Mouse (Mus musculus): ENCODE measurements around the gene Rhbdl1. TPM values are rescaled to one million over a fixed set of nuclear protein-coding genes. Genes with fewer than 3 reads are reported as not detected.
A peak's percentile ranks its signal among the peaks of the same experiment; 100 is the strongest.

Gene Rhbdl1
- polyA plus RNA-seq, 1 experiment from 2014 or later: 67.6 TPM

DNA sequence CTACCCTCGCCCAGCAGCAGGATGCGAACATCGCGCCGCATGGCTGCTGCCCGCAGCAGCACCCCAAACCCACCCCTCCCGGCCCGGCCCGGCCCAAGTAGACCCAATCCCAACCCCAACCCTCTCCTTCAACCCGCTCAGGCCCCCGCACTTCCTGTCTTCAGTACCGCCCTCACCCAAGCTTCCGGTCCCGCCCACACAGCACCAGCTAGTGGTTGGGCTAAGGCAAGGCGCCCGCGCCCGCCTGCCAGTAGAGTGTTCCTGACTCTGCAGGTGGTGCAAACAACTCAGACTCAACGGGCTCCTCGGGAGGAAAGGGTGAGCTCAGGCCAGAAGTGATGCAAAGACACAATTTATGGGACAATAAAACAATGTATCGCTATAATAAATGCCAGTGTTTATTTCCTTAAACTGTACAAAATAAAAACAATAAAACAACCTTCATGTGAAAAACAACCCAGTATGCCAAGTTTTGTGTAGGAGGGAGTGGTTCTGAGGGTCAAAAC, 7.4 kb upstream of the Rhbdl1 start, which contains the start of gene Rhot2:
TSS of gene Rhot2 (minus strand) at position 456 of the 506 bp plus-strand sequence.
- peak within 1 kb of the TSS; percentile 67 for H3K9ac ChIP-seq (replicated peaks; ENCODE audit: low read depth, low read length)
- peak within 1 kb of the TSS; percentile 64 for H3K27ac ChIP-seq (ENCODE audit: low read depth, low read length)
- WGBS: under 1% methylated on average over 21 of the region's 21 CpGs
- H3K4me1 ChIP-seq (ENCODE audit: control insufficient read depth, insufficient read depth, low read length): peaks cover 12% of the 10 kb centered on the region; the same call in 1 of the 2 replicates
- peak within 1 kb of the TSS; percentile 93 for H3K4me2 ChIP-seq (ENCODE audit: low read depth, low read length)
- H3K36me3 ChIP-seq (ENCODE audit: control insufficient read depth, insufficient read depth, low read length): peaks cover 32% of the 10 kb centered on the region
- H3K27me3 ChIP-seq (ENCODE audit: control insufficient read depth, insufficient read depth, low read length): no peaks in the 10 kb centered on the region
- no peaks in the 10 kb centered on the region for H3K9me3 ChIP-seq (ENCODE audit: control insufficient read depth, low read length)
- peak; percentile 95 for ATAC-seq (ENCODE audit: low read depth)
- peak within 1 kb of the TSS; percentile 81 for H3K4me3 ChIP-seq (ENCODE audit: low read depth, low read length)

DNA sequence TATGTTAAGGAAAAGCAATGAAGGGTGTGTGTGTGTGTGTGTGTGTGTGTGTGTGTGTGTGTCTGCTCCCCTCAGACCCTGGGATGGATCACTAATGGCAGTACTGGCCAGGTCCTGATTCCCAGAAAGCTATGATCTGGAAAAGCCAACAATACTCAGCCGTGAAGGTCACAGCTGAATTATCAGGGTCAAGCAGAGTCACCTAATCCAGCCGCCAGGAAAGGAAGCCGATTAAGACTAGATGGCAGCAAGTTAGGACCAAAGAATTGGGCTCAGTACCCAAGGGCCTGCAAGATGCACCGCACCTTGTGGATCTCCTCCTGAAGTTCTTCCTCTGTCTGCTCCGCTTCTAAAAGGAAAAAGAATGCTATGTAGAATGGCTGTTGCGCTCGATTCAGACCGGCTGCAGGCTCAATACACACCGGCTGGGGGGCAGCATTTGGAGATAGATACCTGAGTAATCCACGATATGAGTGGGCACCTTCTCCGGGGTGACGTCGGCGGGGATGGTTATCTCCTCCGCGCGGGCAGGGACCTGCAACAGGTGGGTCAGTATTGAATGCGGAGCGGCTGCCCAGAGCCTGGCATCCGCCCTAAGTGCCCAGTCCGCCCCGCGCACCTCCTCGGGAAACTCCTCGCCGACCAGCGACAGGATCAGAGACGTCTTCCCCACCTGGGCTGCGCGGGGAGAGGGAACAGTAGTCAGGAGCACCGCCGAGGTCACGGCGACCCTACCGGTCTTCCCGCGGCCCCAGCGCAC, 6.7 kb upstream of the Rhbdl1 start:
- Histone ChIP-seq H3K4me3 (ENCODE audit: low read depth, low read length) (peak overlapping the region; percentile 81), H3K4me2 (ENCODE audit: low read depth, low read length) (peak overlapping the region; percentile 93), H3K27ac (ENCODE audit: low read depth, low read length) (peak overlapping the region; percentile 64), H3K36me3 (ENCODE audit: control insufficient read depth, insufficient read depth, low read length) (peaks cover 34% of the 10 kb centered on the region), H3K9me3 (ENCODE audit: control insufficient read depth, low read length) (no peaks in the 10 kb centered on the region), H3K4me1 (ENCODE audit: control insufficient read depth, insufficient read depth, low read length) (peaks cover 12% of the 10 kb centered on the region; the same call in 1 of the 2 replicates), H3K27me3 (ENCODE audit: control insufficient read depth, insufficient read depth, low read length) (no peaks in the 10 kb centered on the region), H3K9ac (replicated peaks; ENCODE audit: low read depth, low read length) (peak overlapping the region; percentile 67)
- ATAC-seq (ENCODE audit: low read depth): peak; percentile 42
- 4% methylated on average over 38 of the region's 38 CpGs for WGBS

DNA sequence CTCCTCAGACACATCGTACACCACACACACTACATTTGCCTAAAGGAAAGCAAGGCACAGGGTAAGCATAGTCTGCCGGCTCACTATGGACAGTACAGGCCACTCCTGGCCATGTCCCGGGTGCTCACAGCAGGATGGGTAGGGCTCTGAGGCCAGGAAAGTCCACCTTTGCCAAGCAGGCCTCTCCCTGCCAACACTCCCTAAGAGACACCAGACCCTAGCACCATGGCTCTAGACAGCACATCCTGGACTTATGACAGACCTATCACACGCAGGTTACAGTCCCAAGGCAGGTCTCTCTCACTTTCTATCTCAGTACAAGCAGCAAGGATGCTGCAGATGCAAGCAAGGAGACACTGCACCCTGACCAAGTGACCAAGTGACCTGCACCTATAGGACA, 6.0 kb upstream of the Rhbdl1 start:
- 95% methylated on average over 4 of the region's 4 CpGs for WGBS
- H3K9ac ChIP-seq (replicated peaks; ENCODE audit: low read depth, low read length): no peak overlapping the region
- no peaks in the 10 kb centered on the region for H3K27me3 ChIP-seq (ENCODE audit: control insufficient read depth, insufficient read depth, low read length)
- peaks cover 12% of the 10 kb centered on the region; the same call in 1 of the 2 replicates for H3K4me1 ChIP-seq (ENCODE audit: control insufficient read depth, insufficient read depth, low read length)
- no peak overlapping the region for H3K27ac ChIP-seq (ENCODE audit: low read depth, low read length)
- H3K36me3 ChIP-seq (ENCODE audit: control insufficient read depth, insufficient read depth, low read length): peaks cover 34% of the 10 kb centered on the region
- peak overlapping the region; percentile 93; the same call in 1 of the 2 replicates for H3K4me2 ChIP-seq (ENCODE audit: low read depth, low read length)
- H3K4me3 ChIP-seq (ENCODE audit: low read depth, low read length): peak overlapping the region; percentile 81; the same call in 1 of the 2 replicates
- ATAC-seq (ENCODE audit: low read depth): no peak
- no peaks in the 10 kb centered on the region for H3K9me3 ChIP-seq (ENCODE audit: control insufficient read depth, low read length)

DNA sequence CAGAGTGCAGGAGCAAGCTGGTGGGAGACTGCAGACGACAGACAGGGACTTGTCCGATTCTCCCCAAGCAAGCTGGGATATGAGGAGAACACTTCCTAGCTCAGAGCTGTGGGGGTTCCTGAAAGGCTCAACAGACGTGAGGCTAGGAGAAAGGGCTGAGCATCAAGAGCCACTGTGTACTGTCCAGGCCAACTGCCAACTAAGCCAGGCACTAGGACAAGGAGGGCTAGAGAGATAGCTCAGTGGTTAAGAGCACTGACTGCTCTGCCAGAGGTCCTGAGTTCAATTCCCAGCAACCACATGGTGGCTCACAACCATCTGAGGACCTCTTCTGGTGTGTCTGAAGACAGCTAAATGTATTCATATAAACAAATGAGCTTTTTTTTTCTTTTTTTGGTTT, 5.4 kb upstream of the Rhbdl1 start:
- Histone ChIP-seq H3K27ac (ENCODE audit: low read depth, low read length) (no peak overlapping the region), H3K9ac (replicated peaks; ENCODE audit: low read depth, low read length) (no peak overlapping the region), H3K27me3 (ENCODE audit: control insufficient read depth, insufficient read depth, low read length) (no peaks in the 10 kb centered on the region), H3K36me3 (ENCODE audit: control insufficient read depth, insufficient read depth, low read length) (peaks cover 32% of the 10 kb centered on the region), H3K4me1 (ENCODE audit: control insufficient read depth, insufficient read depth, low read length) (peaks cover 14% of the 10 kb centered on the region; the same call in 1 of the 2 replicates), H3K4me2 (ENCODE audit: low read depth, low read length) (no peak overlapping the region), H3K4me3 (ENCODE audit: low read depth, low read length) (no peak overlapping the region), H3K9me3 (ENCODE audit: control insufficient read depth, low read length) (no peaks in the 10 kb centered on the region)
- 90% methylated on average over 3 of the region's 3 CpGs for WGBS
- no peak for ATAC-seq (ENCODE audit: low read depth)

DNA sequence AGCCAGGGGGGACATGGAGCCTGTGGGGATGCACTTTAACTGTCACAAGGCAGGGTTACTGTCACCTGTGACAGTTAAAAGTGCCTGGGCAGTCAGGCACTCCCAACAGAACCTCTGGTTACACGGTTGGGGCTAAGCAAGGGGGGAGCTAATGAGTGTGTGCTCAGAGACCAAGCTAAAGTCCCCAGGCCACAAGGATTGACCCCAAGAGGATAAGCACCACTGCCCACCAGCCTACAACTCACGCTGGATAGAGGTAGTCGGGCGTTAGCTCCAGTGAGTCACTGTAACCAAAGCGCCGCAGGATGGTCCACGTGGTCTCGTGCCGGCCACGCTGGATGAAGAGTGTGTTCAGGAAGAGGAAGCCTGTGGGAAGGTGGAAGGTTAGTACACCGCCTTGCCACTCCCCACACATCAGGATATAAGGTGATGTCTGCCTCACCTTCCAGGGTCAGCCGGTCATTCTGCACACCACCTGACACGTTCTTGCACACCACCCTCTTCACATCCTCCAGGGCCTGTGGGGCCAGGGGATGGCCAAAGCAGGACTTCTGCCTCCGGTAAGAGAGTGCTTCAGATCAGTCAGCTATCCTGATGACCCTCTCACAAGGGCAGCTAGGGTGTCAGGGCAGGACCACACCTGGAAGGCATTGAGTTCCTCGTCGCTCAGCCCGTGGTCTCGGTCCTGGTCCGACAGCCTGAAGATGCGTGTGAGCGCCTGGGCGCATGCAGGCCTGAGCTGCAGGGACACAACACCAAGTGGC, 4.2 kb upstream of the Rhbdl1 start, which contains the start of gene Gm20683:
TSS of gene Gm20683 (minus strand) at position 647 of the 764 bp plus-strand sequence.
- peaks cover 24% of the 10 kb centered on the region for H3K4me1 ChIP-seq (ENCODE audit: control insufficient read depth, insufficient read depth, low read length)
- H3K4me3 ChIP-seq (ENCODE audit: low read depth, low read length): no peak within 1 kb of the TSS
- no peak within 1 kb of the TSS for H3K9ac ChIP-seq (replicated peaks; ENCODE audit: low read depth, low read length)
- no peaks in the 10 kb centered on the region for H3K9me3 ChIP-seq (ENCODE audit: control insufficient read depth, low read length)
- no peak within 1 kb of the TSS for H3K4me2 ChIP-seq (ENCODE audit: low read depth, low read length)
- peaks cover 28% of the 10 kb centered on the region for H3K36me3 ChIP-seq (ENCODE audit: control insufficient read depth, insufficient read depth, low read length)
- no peak within 1 kb of the TSS for H3K27ac ChIP-seq (ENCODE audit: low read depth, low read length)
- 95% methylated on average over 22 of the region's 22 CpGs for WGBS
- no peaks in the 10 kb centered on the region for H3K27me3 ChIP-seq (ENCODE audit: control insufficient read depth, insufficient read depth, low read length)
- ATAC-seq (ENCODE audit: low read depth): no peak

DNA sequence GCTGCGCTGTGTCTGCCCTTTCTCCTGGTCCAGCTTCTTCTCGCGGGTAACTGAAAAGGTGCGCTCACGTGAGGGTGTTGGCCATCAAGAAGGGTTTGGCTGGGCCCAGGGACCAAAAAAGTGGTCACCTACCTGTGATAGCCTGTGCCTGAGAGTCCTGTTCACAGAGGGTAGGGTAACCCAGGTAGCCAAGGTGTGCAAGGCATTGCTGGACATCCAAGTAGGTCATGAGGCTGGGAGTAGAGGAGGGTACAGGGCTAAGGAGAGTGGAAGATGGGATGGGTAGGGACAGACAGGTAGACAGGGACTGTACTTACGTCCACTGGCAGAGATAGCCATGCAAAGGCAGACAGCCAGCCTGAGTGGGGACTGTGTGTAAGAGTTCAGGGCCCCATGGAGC, 3.4 kb upstream of the Rhbdl1 start:
- Histone ChIP-seq H3K4me1 (ENCODE audit: control insufficient read depth, insufficient read depth, low read length) (peaks cover 32% of the 10 kb centered on the region), H3K9ac (replicated peaks; ENCODE audit: low read depth, low read length) (no peak overlapping the region)
- ATAC-seq (ENCODE audit: low read depth): no peak

DNA sequence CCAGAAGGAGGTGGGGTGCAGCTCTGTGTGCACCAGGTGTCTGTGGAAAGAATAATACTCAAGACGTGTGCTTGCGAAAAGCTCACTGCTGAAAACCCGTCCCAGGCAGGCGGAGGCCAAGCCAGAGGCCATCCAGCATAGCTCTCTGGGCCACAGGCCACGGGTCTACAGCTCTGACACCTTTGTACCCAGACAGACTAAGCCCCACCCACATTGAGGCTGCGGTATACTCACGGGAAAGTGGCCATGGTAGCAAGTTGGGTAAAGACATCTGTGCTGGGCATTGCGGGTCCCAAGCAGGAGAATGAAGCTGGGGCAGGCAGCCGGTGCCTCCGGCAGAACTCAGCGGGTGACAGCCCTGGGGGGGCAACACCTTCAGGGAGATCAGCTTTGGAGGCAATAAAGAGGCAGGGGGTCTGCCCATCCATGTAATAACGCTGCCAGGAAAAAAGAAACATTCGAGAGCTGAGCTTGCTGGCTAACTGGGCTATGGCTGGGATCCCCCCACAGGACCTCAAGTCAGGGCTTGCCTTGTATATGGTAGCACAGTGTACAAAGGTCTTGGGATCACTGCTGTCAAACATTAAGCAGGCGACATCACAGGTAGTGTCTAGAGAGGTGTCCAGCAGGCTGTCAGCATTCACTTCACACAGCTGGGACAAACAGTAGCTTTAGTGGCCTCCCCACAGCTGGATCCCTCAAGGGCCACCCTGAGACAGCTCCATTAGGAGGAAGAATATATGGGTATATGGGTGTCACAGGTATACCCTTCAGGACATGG, 2.5 kb upstream of the Rhbdl1 start:
- ATAC-seq (ENCODE audit: low read depth): no peak
- no peak overlapping the region for H3K27ac ChIP-seq (ENCODE audit: low read depth, low read length)
- H3K27me3 ChIP-seq (ENCODE audit: control insufficient read depth, insufficient read depth, low read length): no peaks in the 10 kb centered on the region
- no peak overlapping the region for H3K4me3 ChIP-seq (ENCODE audit: low read depth, low read length)
- no peaks in the 10 kb centered on the region for H3K9me3 ChIP-seq (ENCODE audit: control insufficient read depth, low read length)
- H3K36me3 ChIP-seq (ENCODE audit: control insufficient read depth, insufficient read depth, low read length): peaks cover 28% of the 10 kb centered on the region
- H3K4me1 ChIP-seq (ENCODE audit: control insufficient read depth, insufficient read depth, low read length): peaks cover 38% of the 10 kb centered on the region
- no peak overlapping the region for H3K9ac ChIP-seq (replicated peaks; ENCODE audit: low read depth, low read length)
- H3K4me2 ChIP-seq (ENCODE audit: low read depth, low read length): no peak overlapping the region
- 85% methylated on average over 14 of the region's 14 CpGs for WGBS

More for the DNA sequence above, 3.4 kb upstream of the Rhbdl1 start:
- WGBS: 93% methylated on average over 6 of the region's 6 CpGs
- H3K4me2 ChIP-seq (ENCODE audit: low read depth, low read length): no peak overlapping the region
- H3K27me3 ChIP-seq (ENCODE audit: control insufficient read depth, insufficient read depth, low read length): no peaks in the 10 kb centered on the region
- no peaks in the 10 kb centered on the region for H3K9me3 ChIP-seq (ENCODE audit: control insufficient read depth, low read length)
- no peak overlapping the region for H3K4me3 ChIP-seq (ENCODE audit: low read depth, low read length)
- no peak overlapping the region for H3K27ac ChIP-seq (ENCODE audit: low read depth, low read length)
- H3K36me3 ChIP-seq (ENCODE audit: control insufficient read depth, insufficient read depth, low read length): peaks cover 28% of the 10 kb centered on the region

DNA sequence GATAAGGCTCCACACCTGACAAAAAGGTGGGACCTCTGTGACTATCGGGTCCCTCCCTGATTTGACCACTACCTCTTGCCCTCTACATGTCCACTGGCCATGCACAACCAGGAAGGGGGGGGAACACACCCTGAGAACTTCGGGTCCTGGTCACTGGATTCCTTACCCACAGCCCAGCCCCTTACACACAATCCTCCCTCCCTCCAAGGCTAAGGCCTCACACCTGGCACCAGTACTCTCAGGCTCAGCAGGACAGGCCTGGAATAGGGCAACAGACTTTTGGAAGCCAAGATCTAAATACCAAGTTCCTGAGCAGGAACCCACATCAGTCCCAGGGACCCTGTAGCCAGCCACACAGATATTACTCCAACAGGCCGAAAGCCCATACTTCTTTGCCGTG, 1.8 kb upstream of the Rhbdl1 start:
- WGBS: 91% methylated on average over 4 of the region's 4 CpGs
- no peaks in the 10 kb centered on the region for H3K27me3 ChIP-seq (ENCODE audit: control insufficient read depth, insufficient read depth, low read length)
- ATAC-seq (ENCODE audit: low read depth): no peak
- H3K4me2 ChIP-seq (ENCODE audit: low read depth, low read length): no peak overlapping the region
- H3K9me3 ChIP-seq (ENCODE audit: control insufficient read depth, low read length): no peaks in the 10 kb centered on the region
- H3K27ac ChIP-seq (ENCODE audit: low read depth, low read length): no peak overlapping the region
- H3K4me3 ChIP-seq (ENCODE audit: low read depth, low read length): no peak overlapping the region
- peaks cover 28% of the 10 kb centered on the region for H3K36me3 ChIP-seq (ENCODE audit: control insufficient read depth, insufficient read depth, low read length)
- H3K9ac ChIP-seq (replicated peaks; ENCODE audit: low read depth, low read length): no peak overlapping the region
- peaks cover 44% of the 10 kb centered on the region for H3K4me1 ChIP-seq (ENCODE audit: control insufficient read depth, insufficient read depth, low read length)
